Mouse (Mus musculus): ENCODE results near the gene Eva1a. TPM values are rescaled to one million over a fixed set of nuclear protein-coding genes. Genes with fewer than 3 reads are reported as not detected.

Eva1a gene
- not detected for total RNA-seq (2023)

GRCm38 (mm10) chr6:82040834-82041487 lies at the start of gene Eva1a:
Eva1a (plus strand) TSS chr6:82041043.

Other genes starting within 250 kb of the Eva1a start
- 10 to 100 TPM; 21.9 to 27.5 TPM for gene Gcfc2, start 117.4 kb upstream of the Eva1a start, total RNA-seq (2023)
- 10 to 100 TPM; 25.3 to 33.1 TPM for gene Mrpl19, start 75.1 kb upstream of the Eva1a start, total RNA-seq (2023)